Mouse (Mus musculus) activated CD4-positive, CD25-positive, alpha-beta regulatory T cell, adult 9 weeks (primary cell): ENCODE measurements around the gene Inhbc. TPM values are rescaled to one million over a fixed set of nuclear protein-coding genes. Genes with fewer than 3 reads are reported as not detected.

Experiments
- polyA plus RNA-seq: library from polyadenylated mRNA; unstranded; fragments of 100-300 nt; shearing (Covaris generic); gene quantifications from one replicate; pipeline ENCODE4 v1.2.1, GENCODE M21; 2017

The Inhbc gene
- polyA plus RNA-seq: not detected

GRCm38 (mm10) chr10:127369834-127370820, at the start of gene Inhbc:
Gene Inhbc, minus strand, starts transcription at chr10:127370431.

GRCm38 (mm10) chr10:127380251-127380691, 10.0 kb upstream of the Inhbc start, which contains the start of gene R3hdm2:
Gene R3hdm2, plus strand, starts transcription at chr10:127380327.

GRCm38 (mm10) chr10:127353909-127354895, 16.0 kb downstream of the Inhbc start, which contains the start of gene Inhbe:
Gene Inhbe, minus strand, starts transcription at chr10:127354411.

GRCm38 (mm10) chr10:127341891-127342639, 28.2 kb downstream of the Inhbc start, which contains the start of gene Gli1:
Gene Gli1, minus strand, starts transcription at chr10:127341974.

GRCm38 (mm10) chr10:127321621-127322020, 48.6 kb downstream of the Inhbc start, which contains the start of gene Arhgap9:
Gene Arhgap9, plus strand, starts transcription at chr10:127321964.

GRCm38 (mm10) chr10:127311476-127312355, 58.5 kb downstream of the Inhbc start, which contains the start of gene Mars:
Gene Mars, minus strand, starts transcription at chr10:127311786.

Other genes with a start within 250 kb of the Inhbc start
- 200 TPM for gene Os9, start 249.3 kb downstream of the Inhbc start, polyA plus RNA-seq
- gene B4galnt1, start 205.2 kb downstream of the Inhbc start, polyA plus RNA-seq: 589 TPM
- gene Slc26a10, start 189.8 kb downstream of the Inhbc start, polyA plus RNA-seq: 6.3 TPM
- 0.40 TPM for gene Arhgef25, start 180.3 kb downstream of the Inhbc start, polyA plus RNA-seq
- gene Dtx3, start 174.7 kb downstream of the Inhbc start, polyA plus RNA-seq: 130 TPM
- 44.1 TPM for gene Pip4k2c, start 158.8 kb downstream of the Inhbc start, polyA plus RNA-seq
- gene Kif5a, start 107.1 kb downstream of the Inhbc start, polyA plus RNA-seq: 0.33 TPM
- 118 TPM for gene Dctn2, start 104.1 kb downstream of the Inhbc start, polyA plus RNA-seq
- gene Mbd6, start 81.4 kb downstream of the Inhbc start, polyA plus RNA-seq: 9.3 TPM
- gene Mars, start 58.6 kb downstream of the Inhbc start, polyA plus RNA-seq: 71.0 TPM
- 139 TPM for gene Arhgap9, start 48.5 kb downstream of the Inhbc start, polyA plus RNA-seq
- 0.49 TPM for gene Gli1, start 28.5 kb downstream of the Inhbc start, polyA plus RNA-seq
- not detected for gene Inhbe, start 16.0 kb downstream of the Inhbc start, polyA plus RNA-seq
- gene R3hdm2, start 9.9 kb upstream of the Inhbc start, polyA plus RNA-seq: 13.2 TPM
- 0.49 TPM for gene Stac3, start 131.3 kb upstream of the Inhbc start, polyA plus RNA-seq
- gene Ndufa4l2, start 144.5 kb upstream of the Inhbc start, polyA plus RNA-seq: not detected
- 95.5 TPM for gene Shmt2, start 152.0 kb upstream of the Inhbc start, polyA plus RNA-seq
- gene Nxph4, start 164.1 kb upstream of the Inhbc start, polyA plus RNA-seq: not detected